Mouse (Mus musculus): ENCODE data around the gene Igf2bp3. TPM values are rescaled to one million over a fixed set of nuclear protein-coding genes. Genes with fewer than 3 reads are reported as not detected.

Igf2bp3 gene
- total RNA-seq, 2 experiments from 2014 or later, result 18.6 to 20.8 TPM

Other genes starting within 250 kb of the Igf2bp3 start
- gene Doxl2, start 240.0 kb downstream of the Igf2bp3 start, total RNA-seq (2021), result not detected
- not detected for gene Svs1, start 228.1 kb downstream of the Igf2bp3 start, total RNA-seq (2021)
- 1 to 10 TPM; 1.2 to 1.3 TPM for gene Gpnmb, start 178.4 kb downstream of the Igf2bp3 start, total RNA-seq (2021)
- gene Malsu1, start 141.2 kb downstream of the Igf2bp3 start, total RNA-seq (2021), result 10 to 100 TPM; 41.6 to 44.8 TPM
- gene Tra2a, start 49.1 kb upstream of the Igf2bp3 start, total RNA-seq (2021), result 10 to 100 TPM; 36.9 to 42.3 TPM
- 1 to 10 TPM; 2.4 to 2.9 TPM for gene Ccdc126, start 104.3 kb upstream of the Igf2bp3 start, total RNA-seq (2021)
- 1 to 10 TPM; 2.1 to 3.4 TPM for gene Fam221a, start 152.8 kb upstream of the Igf2bp3 start, total RNA-seq (2021)
- gene Stk31, start 180.6 kb upstream of the Igf2bp3 start, total RNA-seq (2021), result under 1 TPM; 0.96 to 0.98 TPM